Mouse (Mus musculus): ENCODE measurements at regions not wholly inside any gene's neighbourhood (a gene's known extent, or its start where the extent isn't known, plus 50 kb on each side); places are given as distances from the start of the nearest gene placed in this dataset.

- Histone ChIP-seq H3K27me3 (ENCODE audit: control insufficient read depth, insufficient read depth, low read length) (no peaks in the 10 kb centered on the region), H3K27ac (ENCODE audit: insufficient read depth, low read length) (no peak overlapping the region), H3K4me3 (ENCODE audit: extremely low read depth, insufficient read depth, insufficient read length) (no peak overlapping the region), H3K4me1 (ENCODE audit: control insufficient read depth, insufficient read depth, insufficient read length) (no peaks in the 10 kb centered on the region), H3K36me3 (ENCODE audit: control insufficient read depth, insufficient read depth, low read length) (no peaks in the 10 kb centered on the region)
- TF ChIP-seq POLR2A (IDR thresholded peaks at IDR 0.05; ENCODE audit: low read depth, low read length): no peak
- TF ChIP-seq CTCF (IDR thresholded peaks at IDR 0.05; ENCODE audit: extremely low read depth, insufficient read depth, insufficient read length, insufficient replicate concordance): no peak
- no peak for DNase-seq (ENCODE audit: low read depth in 1 of 2, low spot score in 2 of 2)
- 84% methylated on average over 6 of the region's 6 CpGs for WGBS
Observed at GRCm38 (mm10) chr4:81568404-81568803, 125.8 kb upstream of the Mpdz start.

GRCm38 (mm10) chr4:81567928-81568327, 125.3 kb upstream of the Mpdz start:
- no peak for DNase-seq (ENCODE audit: low read depth in 1 of 2, low spot score in 2 of 2)
- no peak overlapping the region for H3K27ac ChIP-seq (ENCODE audit: insufficient read depth, low read length)
- H3K27me3 ChIP-seq (ENCODE audit: control insufficient read depth, insufficient read depth, low read length): no peaks in the 10 kb centered on the region
- TF ChIP-seq POLR2A (IDR thresholded peaks at IDR 0.05; ENCODE audit: low read depth, low read length): no peak
- no peak for TF ChIP-seq CTCF (IDR thresholded peaks at IDR 0.05; ENCODE audit: extremely low read depth, insufficient read depth, insufficient read length, insufficient replicate concordance)
- H3K4me1 ChIP-seq (ENCODE audit: control insufficient read depth, insufficient read depth, insufficient read length): no peaks in the 10 kb centered on the region
- no peak overlapping the region for H3K4me3 ChIP-seq (ENCODE audit: extremely low read depth, insufficient read depth, insufficient read length)
- no peaks in the 10 kb centered on the region for H3K36me3 ChIP-seq (ENCODE audit: control insufficient read depth, insufficient read depth, low read length)
- 49% methylated on average over 5 of the region's 5 CpGs for WGBS

- H3K27me3 ChIP-seq (ENCODE audit: control insufficient read depth, insufficient read depth, low read length): no peaks in the 10 kb centered on the region
- TF ChIP-seq CTCF (IDR thresholded peaks at IDR 0.05; ENCODE audit: extremely low read depth, insufficient read depth, insufficient read length, insufficient replicate concordance) (no peak), POLR2A (IDR thresholded peaks at IDR 0.05; ENCODE audit: low read depth, low read length) (no peak)
- no peaks in the 10 kb centered on the region for H3K4me1 ChIP-seq (ENCODE audit: control insufficient read depth, insufficient read depth, insufficient read length)
- H3K36me3 ChIP-seq (ENCODE audit: control insufficient read depth, insufficient read depth, low read length): no peaks in the 10 kb centered on the region
- 93% methylated on average over 11 of the region's 11 CpGs for WGBS
- no peak overlapping the region for H3K27ac ChIP-seq (ENCODE audit: insufficient read depth, low read length)
- no peak for DNase-seq (ENCODE audit: low read depth in 1 of 2, low spot score in 2 of 2)
- no peak overlapping the region for H3K4me3 ChIP-seq (ENCODE audit: extremely low read depth, insufficient read depth, insufficient read length)
Observed at GRCm38 (mm10) chr4:81566526-81566925, 123.9 kb upstream of the Mpdz start.

- H3K36me3 ChIP-seq (ENCODE audit: control insufficient read depth, insufficient read depth, low read length): no peaks in the 10 kb centered on the region
- TF ChIP-seq POLR2A (IDR thresholded peaks at IDR 0.05; ENCODE audit: low read depth, low read length) (no peak), CTCF (IDR thresholded peaks at IDR 0.05; ENCODE audit: extremely low read depth, insufficient read depth, insufficient read length, insufficient replicate concordance) (no peak)
- DNase-seq (ENCODE audit: low read depth in 1 of 2, low spot score in 2 of 2): no peak
- H3K27me3 ChIP-seq (ENCODE audit: control insufficient read depth, insufficient read depth, low read length): no peaks in the 10 kb centered on the region
- no peak overlapping the region for H3K4me3 ChIP-seq (ENCODE audit: extremely low read depth, insufficient read depth, insufficient read length)
- no peak overlapping the region for H3K27ac ChIP-seq (ENCODE audit: insufficient read depth, low read length)
- no peaks in the 10 kb centered on the region for H3K4me1 ChIP-seq (ENCODE audit: control insufficient read depth, insufficient read depth, insufficient read length)
- 83% methylated on average over 21 of the region's 21 CpGs for WGBS
Observed at GRCm38 (mm10) chr4:81565422-81566395, 123.1 kb upstream of the Mpdz start.

- Histone ChIP-seq H3K36me3 (ENCODE audit: control insufficient read depth, insufficient read depth, low read length) (no peaks in the 10 kb centered on the region), H3K27me3 (ENCODE audit: control insufficient read depth, insufficient read depth, low read length) (no peaks in the 10 kb centered on the region), H3K27ac (ENCODE audit: insufficient read depth, low read length) (no peak overlapping the region), H3K4me3 (ENCODE audit: extremely low read depth, insufficient read depth, insufficient read length) (no peak overlapping the region), H3K4me1 (ENCODE audit: control insufficient read depth, insufficient read depth, insufficient read length) (no peaks in the 10 kb centered on the region)
- TF ChIP-seq POLR2A (IDR thresholded peaks at IDR 0.05; ENCODE audit: low read depth, low read length) (no peak), CTCF (IDR thresholded peaks at IDR 0.05; ENCODE audit: extremely low read depth, insufficient read depth, insufficient read length, insufficient replicate concordance) (no peak)
- WGBS: 12% methylated on average over 6 of the region's 6 CpGs
- no peak for DNase-seq (ENCODE audit: low read depth in 1 of 2, low spot score in 2 of 2)
Observed at GRCm38 (mm10) chr4:81564446-81564845, 121.8 kb upstream of the Mpdz start.

GRCm38 (mm10) chr4:81563574-81563973, 121.0 kb upstream of the Mpdz start:
- Histone ChIP-seq H3K36me3 (ENCODE audit: control insufficient read depth, insufficient read depth, low read length) (no peaks in the 10 kb centered on the region), H3K4me3 (ENCODE audit: extremely low read depth, insufficient read depth, insufficient read length) (no peak overlapping the region), H3K27ac (ENCODE audit: insufficient read depth, low read length) (no peak overlapping the region), H3K4me1 (ENCODE audit: control insufficient read depth, insufficient read depth, insufficient read length) (no peaks in the 10 kb centered on the region), H3K27me3 (ENCODE audit: control insufficient read depth, insufficient read depth, low read length) (no peaks in the 10 kb centered on the region)
- 59% methylated on average over 10 of the region's 10 CpGs for WGBS
- no peak for DNase-seq (ENCODE audit: low read depth in 1 of 2, low spot score in 2 of 2)
- TF ChIP-seq POLR2A (IDR thresholded peaks at IDR 0.05; ENCODE audit: low read depth, low read length) (no peak), CTCF (IDR thresholded peaks at IDR 0.05; ENCODE audit: extremely low read depth, insufficient read depth, insufficient read length, insufficient replicate concordance) (no peak)

- 82% methylated on average over 4 of the region's 4 CpGs for WGBS
- Histone ChIP-seq H3K4me3 (ENCODE audit: extremely low read depth, insufficient read depth, insufficient read length) (no peak overlapping the region), H3K27ac (ENCODE audit: insufficient read depth, low read length) (no peak overlapping the region), H3K36me3 (ENCODE audit: control insufficient read depth, insufficient read depth, low read length) (no peaks in the 10 kb centered on the region), H3K4me1 (ENCODE audit: control insufficient read depth, insufficient read depth, insufficient read length) (no peaks in the 10 kb centered on the region), H3K27me3 (ENCODE audit: control insufficient read depth, insufficient read depth, low read length) (no peaks in the 10 kb centered on the region)
- DNase-seq (ENCODE audit: low read depth in 1 of 2, low spot score in 2 of 2): no peak
- no peak for TF ChIP-seq CTCF (IDR thresholded peaks at IDR 0.05; ENCODE audit: extremely low read depth, insufficient read depth, insufficient read length, insufficient replicate concordance)
Observed at GRCm38 (mm10) chr4:81561453-81561852, 118.8 kb upstream of the Mpdz start.

Measured in spleen, adult 2 months (tissue).